Mouse (Mus musculus) liver, adult (tissue): ENCODE results near the gene Gm29133.

Experiments
- GATA4 ChIP-seq: IDR thresholded peaks from 2 replicates; pipeline ENCODE4 v1.6.1; 2014; ENCODE audit warnings: mild to moderate bottlenecking, low read length; ENCODE audit not compliant: insufficient replicate concordance

Gene Gm29133

GRCm38 (mm10) chr3:75747897-75748296 is at the start of gene Gm29133:
Gene Gm29133 (plus strand): TSS chr3:75748197.
- TF ChIP-seq GATA4 = no peak

- TF ChIP-seq GATA4 = no peak
Observed at GRCm38 (mm10) chr3:75699088-75699487, 48.9 kb upstream of the Gm29133 start.

- TF ChIP-seq GATA4 = no peak
Observed at GRCm38 (mm10) chr3:75701336-75701735, 46.7 kb upstream of the Gm29133 start.

GRCm38 (mm10) chr3:75706536-75706935 is 41.5 kb upstream of the Gm29133 start:
- no peak for TF ChIP-seq GATA4

GRCm38 (mm10) chr3:75713678-75714295 is 34.2 kb upstream of the Gm29133 start:
- no peak for TF ChIP-seq GATA4

GRCm38 (mm10) chr3:75720663-75721062 is 27.3 kb upstream of the Gm29133 start:
- TF ChIP-seq GATA4 = no peak

GRCm38 (mm10) chr3:75730982-75731600 is 16.9 kb upstream of the Gm29133 start:
- TF ChIP-seq GATA4 = no peak

- TF ChIP-seq GATA4 = no peak
Observed at GRCm38 (mm10) chr3:75743664-75744437, 4.1 kb upstream of the Gm29133 start.

GRCm38 (mm10) chr3:75745343-75745742 is 2.7 kb upstream of the Gm29133 start:
- TF ChIP-seq GATA4 = no peak

GRCm38 (mm10) chr3:75763351-75763750 is 15.4 kb downstream of the Gm29133 start:
- no peak for TF ChIP-seq GATA4

- TF ChIP-seq GATA4 = no peak
Observed at GRCm38 (mm10) chr3:75774253-75774652, 26.3 kb downstream of the Gm29133 start.

GRCm38 (mm10) chr3:75808001-75808400 is 60.0 kb downstream of the Gm29133 start:
- TF ChIP-seq GATA4 = no peak

- no peak for TF ChIP-seq GATA4
Observed at GRCm38 (mm10) chr3:75823934-75824333, 75.9 kb downstream of the Gm29133 start.

GRCm38 (mm10) chr3:75824458-75824857 is 76.5 kb downstream of the Gm29133 start:
- TF ChIP-seq GATA4 = no peak

- TF ChIP-seq GATA4 = no peak
Observed at GRCm38 (mm10) chr3:75834827-75835226, 86.8 kb downstream of the Gm29133 start.
